Mouse (Mus musculus): Measurements from ENCODE around the gene Icosl. TPM values are rescaled to one million over a fixed set of nuclear protein-coding genes. Genes with fewer than 3 reads are reported as not detected.
"Not testable (repeated sequence)": the region's sequence is repeated elsewhere in the genome, so short reads cannot be mapped to it uniquely, and the experiment has no call there.

Icosl gene
- total RNA-seq, 2 experiments from 2014 or later, result 12.1 to 12.7 TPM

DNA sequence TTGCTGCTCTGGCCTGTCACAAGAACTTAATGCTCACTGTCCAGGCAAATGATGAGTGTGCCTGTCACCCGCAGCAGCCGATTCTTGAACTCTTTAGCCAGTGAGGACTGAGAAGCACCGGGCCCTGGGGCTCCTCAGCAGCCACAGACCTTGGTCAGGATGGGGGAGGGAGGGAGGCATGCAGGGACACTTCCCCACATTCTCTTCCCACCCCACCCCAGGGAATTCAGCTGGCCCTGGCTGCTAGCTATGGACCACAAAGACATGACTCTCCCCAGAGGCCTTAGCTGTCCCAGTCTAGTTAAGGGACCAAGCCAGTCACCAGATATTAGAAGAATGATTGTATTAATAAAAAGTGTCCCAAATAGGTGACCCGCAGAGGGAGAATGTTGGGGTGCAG, 5.0 kb downstream of the Icosl start:
- no peak for DNase-seq (ENCODE audit: low spot score in 2 of 2)

DNA sequence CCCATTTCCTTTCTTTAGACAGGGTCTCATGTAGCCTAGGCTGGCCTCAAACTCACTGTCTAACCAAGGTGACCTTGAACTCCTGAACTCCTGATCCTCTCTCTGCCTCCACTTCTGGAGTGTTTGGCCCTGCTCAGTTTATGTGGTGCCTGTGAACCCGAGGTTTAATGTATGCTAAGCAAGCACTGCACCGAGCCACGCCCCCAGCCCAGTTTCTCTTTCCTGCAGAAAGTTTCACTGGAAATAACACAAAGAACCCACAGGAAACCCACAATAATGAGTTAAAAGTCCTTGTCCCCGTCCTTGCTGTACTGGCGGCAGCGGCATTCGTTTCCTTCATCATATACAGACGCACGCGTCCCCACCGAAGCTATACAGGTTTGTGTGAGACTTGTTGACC, 5.9 kb downstream of the Icosl start:
- DNase-seq (ENCODE audit: low spot score in 2 of 2), result no peak

- DNase-seq (ENCODE audit: low spot score in 2 of 2), result no peak
These were observed 8.8 kb downstream of the Icosl start for GRCm38 (mm10) chr10:78077862-78078261.

- no peak for DNase-seq (ENCODE audit: low spot score in 2 of 2)
These were observed 9.2 kb downstream of the Icosl start for GRCm38 (mm10) chr10:78078276-78078675.

DNA sequence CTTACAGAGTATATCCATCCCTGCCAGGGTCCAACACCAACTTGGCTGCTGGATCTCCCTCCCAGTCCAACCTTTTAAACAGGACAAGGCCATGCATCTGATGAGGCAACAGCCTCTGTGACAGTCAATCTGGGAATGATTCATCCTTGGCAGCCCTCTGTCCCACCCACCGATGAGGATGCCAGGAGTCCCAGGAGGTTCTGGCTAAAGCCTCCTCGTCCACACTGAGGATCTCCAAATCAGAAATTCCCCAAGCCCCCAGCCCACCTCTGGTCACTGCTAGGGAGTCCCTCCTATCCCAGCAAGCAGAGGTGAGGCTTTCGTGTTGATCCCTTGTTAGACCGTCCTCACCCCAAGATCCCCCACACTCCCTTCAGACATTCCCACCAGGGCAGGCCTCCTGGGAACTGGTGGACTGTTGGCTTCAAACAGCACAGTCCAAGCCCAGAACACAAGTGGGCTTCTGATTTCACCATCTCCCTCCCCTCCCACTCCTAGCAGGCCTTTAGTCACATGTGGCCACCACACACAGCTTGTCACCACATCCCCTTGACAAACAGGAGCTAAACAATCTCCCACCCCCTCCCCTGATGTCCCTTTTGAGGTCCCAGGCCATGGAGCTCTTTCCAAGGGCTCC, 11.0 kb downstream of the Icosl start:
- DNase-seq (ENCODE audit: low spot score in 2 of 2), result no peak

DNA sequence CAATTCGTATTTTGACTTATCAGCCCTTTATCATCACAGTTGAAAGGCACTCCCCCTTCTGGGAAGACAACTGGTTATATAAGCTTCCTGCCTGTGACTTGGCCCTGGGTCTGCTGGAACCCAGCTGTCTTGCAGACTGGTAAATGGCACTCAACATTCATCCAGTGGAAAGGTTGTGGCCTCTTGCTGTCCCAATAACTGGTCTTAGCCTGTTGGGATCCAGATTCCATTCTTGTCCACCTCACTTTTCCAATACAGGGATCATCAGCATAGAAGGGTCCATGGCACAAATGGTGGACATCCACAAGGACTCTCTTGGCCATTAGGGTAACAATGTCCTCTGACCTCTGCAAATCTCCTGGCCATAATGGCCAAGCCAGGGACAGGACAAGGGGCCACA, 15.0 kb downstream of the Icosl start:
- no peak for DNase-seq (ENCODE audit: low spot score in 2 of 2)

GRCm38 (mm10) chr10:78085711-78086110, 16.6 kb downstream of the Icosl start:
- DNase-seq (ENCODE audit: low spot score in 2 of 2), result no peak

GRCm38 (mm10) chr10:78086444-78087061, 17.5 kb downstream of the Icosl start:
- no peak for DNase-seq (ENCODE audit: low spot score in 2 of 2)

GRCm38 (mm10) chr10:78087101-78087511, 18.0 kb downstream of the Icosl start:
- no peak for DNase-seq (ENCODE audit: low spot score in 2 of 2)

GRCm38 (mm10) chr10:78090246-78090645, 21.1 kb downstream of the Icosl start:
- no peak for DNase-seq (ENCODE audit: low spot score in 2 of 2)

- no peak for DNase-seq (ENCODE audit: low spot score in 2 of 2)
These were observed 21.8 kb downstream of the Icosl start for GRCm38 (mm10) chr10:78090706-78091491.

- no peak for DNase-seq (ENCODE audit: low spot score in 2 of 2)
These were observed 23.0 kb downstream of the Icosl start for GRCm38 (mm10) chr10:78091865-78092724.

- no peak for DNase-seq (ENCODE audit: low spot score in 2 of 2)
These were observed 23.6 kb downstream of the Icosl start for GRCm38 (mm10) chr10:78092725-78093029.

GRCm38 (mm10) chr10:78095221-78095620, 26.1 kb downstream of the Icosl start:
- no peak for DNase-seq (ENCODE audit: low spot score in 2 of 2)

- DNase-seq (ENCODE audit: low spot score in 2 of 2), result no peak
These were observed 27.1 kb downstream of the Icosl start for GRCm38 (mm10) chr10:78095954-78096931.

DNA sequence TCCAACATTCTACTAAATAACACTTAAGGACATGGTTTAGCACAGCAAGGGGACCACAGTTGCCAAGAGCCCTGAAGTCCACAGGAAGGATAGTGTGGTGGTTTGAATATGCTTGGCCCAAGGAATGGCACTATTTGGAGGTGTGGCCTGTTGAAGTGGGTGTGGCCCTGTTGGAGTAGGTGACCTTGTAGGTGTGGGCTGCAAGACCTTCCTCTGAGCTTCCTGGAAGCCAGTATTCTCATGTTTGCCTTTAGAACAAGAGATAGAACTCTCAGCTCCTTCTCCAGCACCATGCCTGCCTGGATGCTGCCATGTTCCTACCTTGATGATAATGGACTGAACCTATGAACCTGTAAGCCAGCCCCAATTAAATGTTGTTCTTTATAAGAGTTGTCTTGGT, 30.8 kb downstream of the Icosl start:
- not testable (repeated sequence) for DNase-seq (ENCODE audit: low spot score in 2 of 2)

- no peak for DNase-seq (ENCODE audit: low spot score in 2 of 2)
These were observed 32.1 kb downstream of the Icosl start for GRCm38 (mm10) chr10:78100989-78101780.

GRCm38 (mm10) chr10:78104555-78105490, 35.7 kb downstream of the Icosl start:
- DNase-seq (ENCODE audit: low spot score in 2 of 2), result peak; percentile 47 to 81
